Mouse (Mus musculus): ENCODE measurements around the gene Zfp286.

Gene Zfp286

GRCm38 (mm10) chr11:62788935-62789616, at the start of gene Zfp286:
Zfp286 (minus strand) TSS chr11:62789462.
- peak; percentile 70 for DNase-seq (ENCODE audit: low read depth, low spot score)

- no peak for DNase-seq (ENCODE audit: low read depth, low spot score)
These were observed 42.6 kb upstream of the Zfp286 start for GRCm38 (mm10) chr11:62831906-62832305.

- DNase-seq (ENCODE audit: low read depth, low spot score): no peak
These were observed 41.1 kb upstream of the Zfp286 start for GRCm38 (mm10) chr11:62830387-62830786.

- no peak for DNase-seq (ENCODE audit: low read depth, low spot score)
These were observed 38.6 kb upstream of the Zfp286 start for GRCm38 (mm10) chr11:62827911-62828310.

- no peak for DNase-seq (ENCODE audit: low read depth, low spot score)
These were observed 37.9 kb upstream of the Zfp286 start for GRCm38 (mm10) chr11:62827135-62827534.

- DNase-seq (ENCODE audit: low read depth, low spot score): no peak
These were observed 37.0 kb upstream of the Zfp286 start for GRCm38 (mm10) chr11:62826106-62826733.

- no peak for DNase-seq (ENCODE audit: low read depth, low spot score)
These were observed 36.2 kb upstream of the Zfp286 start for GRCm38 (mm10) chr11:62825222-62826105.

- peak; percentile 21 for DNase-seq (ENCODE audit: low read depth, low spot score)
These were observed 34.9 kb upstream of the Zfp286 start for GRCm38 (mm10) chr11:62824211-62824610.

- DNase-seq (ENCODE audit: low read depth, low spot score): peak; percentile 36
These were observed 32.6 kb upstream of the Zfp286 start for GRCm38 (mm10) chr11:62821893-62822292.

- DNase-seq (ENCODE audit: low read depth, low spot score): peak; percentile 18
These were observed 31.6 kb upstream of the Zfp286 start for GRCm38 (mm10) chr11:62820661-62821437.

- peak; percentile 48 for DNase-seq (ENCODE audit: low read depth, low spot score)
These were observed 30.8 kb upstream of the Zfp286 start, which contains the start of gene Trim16 for GRCm38 (mm10) chr11:62820059-62820541. Trim16 (plus strand) TSS chr11:62820231.

GRCm38 (mm10) chr11:62819059-62819686, 29.9 kb upstream of the Zfp286 start:
- DNase-seq (ENCODE audit: low read depth, low spot score): no peak

GRCm38 (mm10) chr11:62816591-62816990, 27.3 kb upstream of the Zfp286 start:
- no peak for DNase-seq (ENCODE audit: low read depth, low spot score)

GRCm38 (mm10) chr11:62815438-62815837, 26.2 kb upstream of the Zfp286 start:
- peak; percentile 25 for DNase-seq (ENCODE audit: low read depth, low spot score)

- DNase-seq (ENCODE audit: low read depth, low spot score): no peak
These were observed 25.4 kb upstream of the Zfp286 start for GRCm38 (mm10) chr11:62814625-62815024.

GRCm38 (mm10) chr11:62813970-62814624, 24.8 kb upstream of the Zfp286 start:
- no peak for DNase-seq (ENCODE audit: low read depth, low spot score)

GRCm38 (mm10) chr11:62813497-62813896, 24.2 kb upstream of the Zfp286 start:
- DNase-seq (ENCODE audit: low read depth, low spot score): no peak

GRCm38 (mm10) chr11:62812268-62812667, 23.0 kb upstream of the Zfp286 start:
- DNase-seq (ENCODE audit: low read depth, low spot score): no peak

GRCm38 (mm10) chr11:62809201-62809600, 19.9 kb upstream of the Zfp286 start:
- DNase-seq (ENCODE audit: low read depth, low spot score): no peak

GRCm38 (mm10) chr11:62807965-62808364, 18.7 kb upstream of the Zfp286 start:
- no peak for DNase-seq (ENCODE audit: low read depth, low spot score)
